In genomic region chr5:117447698-117448097, GRCm38 (mm10) we compare ENCODE assay signal across 13 mouse cellular contexts. TPM values are rescaled to one million over a fixed set of nuclear protein-coding genes. Genes with fewer than 3 reads are reported as not detected.
DNase-seq lines count a peak whose midpoint lies in the region; TF ChIP-seq lines count a peak whose summit lies in the region.
"Had no signal": no experiment of that assay in that cellular context is flagged by ENCODE, and none has a peak within 500 bp of the region (broad histone marks: within the 10 kb centered on the region; RNA-seq: fewer than 3 reads in every experiment).

No protein-coding gene starts in this region.

- no peak overlapping the region for H3K27ac ChIP-seq in left cerebral cortex, adult 2 months
- H3K27ac ChIP-seq: forebrain, embryonic 12.5 days; limb, embryonic 13.5 days had no signal

- no peak overlapping the region for H3K4me3 ChIP-seq in left cerebral cortex, adult 2 months
- H3K4me3 ChIP-seq: forebrain, embryonic 12.5 days; hindbrain, embryonic 10.5 days; limb, embryonic 13.5 days had no signal

- no peak for DNase-seq in left cerebral cortex, adult 2 months (ENCODE audit: extremely low spot score in 1 of 2, low spot score in 2 of 2)
- DNase-seq in left cerebral cortex, postnatal 4 days: no peak
- peak; percentile 4 for DNase-seq in thymus, postnatal 25 days
- DNase-seq in thymus, adult 18-20 months: no peak
- DNase-seq in R1 (ENCODE audit: low read depth, low spot score): peak; percentile 67
- no peak for DNase-seq in frontal cortex, postnatal 36 days (ENCODE audit: low spot score in 2 of 2)
- DNase-seq in layer of hippocampus, adult 18-20 months (ENCODE audit: low spot score in 2 of 2): no peak
- DNase-seq: cerebellum, adult 18-20 months; kidney, adult 11 months; right cerebral cortex, postnatal 4 days had no signal

- peak; percentile 44 for TF ChIP-seq CTCF in left cerebral cortex, adult 2 months (IDR thresholded peaks at IDR 0.05)

- intact Hi-C loops in left cerebral cortex, adult 2 months (cut with DNase I): no loop called here
- intact Hi-C loops in left cerebral cortex, postnatal 4 days (cut with DNase I): no loop called here

RNA-seq across cellular contexts. Expression of gene Ksr2, which starts 33.9 kb away (rescaled TPM):
- 10 to 100 TPM; 40.8 to 47.2 TPM for total RNA-seq in left cerebral cortex, adult 2 months (2021)
- total RNA-seq in left cerebral cortex, postnatal 4 days (2021): 10 to 100 TPM; 23.4 to 24.1 TPM
- total RNA-seq in layer of hippocampus, adult 18-20 months (2021): 10 to 100 TPM; 34.1 to 35.9 TPM

RNA-seq across cellular contexts. Expression of gene Rfc5, which starts 58.9 kb away (rescaled TPM):
- total RNA-seq in left cerebral cortex, adult 2 months (2021): 10 to 100 TPM; 16.1 to 16.7 TPM
- 10 to 100 TPM; 20.2 to 26.4 TPM for total RNA-seq in left cerebral cortex, postnatal 4 days (2021)
- total RNA-seq in layer of hippocampus, adult 18-20 months (2021): 10 to 100 TPM; 16.8 to 18.8 TPM

Comparison
In these comparisons a context has a peak if more than half of its experiments do, and no peak if none do; other contexts are left out.
1. DNase-seq: peak in thymus, postnatal 25 days (single experiment) and R1 (single experiment); none in left cerebral cortex, adult 2 months (0 of 2), left cerebral cortex, postnatal 4 days (single experiment), thymus, adult 18-20 months (0 of 2), frontal cortex, postnatal 36 days (0 of 2) and layer of hippocampus, adult 18-20 months (0 of 2).